Mouse (Mus musculus): ENCODE results near the gene Rbm33.

Rbm33 gene

GRCm38 (mm10) chr5:28412006-28412685 lies 95.2 kb downstream of the Rbm33 start:
- DNase-seq (ENCODE audit: low spot score) = no peak

DNA sequence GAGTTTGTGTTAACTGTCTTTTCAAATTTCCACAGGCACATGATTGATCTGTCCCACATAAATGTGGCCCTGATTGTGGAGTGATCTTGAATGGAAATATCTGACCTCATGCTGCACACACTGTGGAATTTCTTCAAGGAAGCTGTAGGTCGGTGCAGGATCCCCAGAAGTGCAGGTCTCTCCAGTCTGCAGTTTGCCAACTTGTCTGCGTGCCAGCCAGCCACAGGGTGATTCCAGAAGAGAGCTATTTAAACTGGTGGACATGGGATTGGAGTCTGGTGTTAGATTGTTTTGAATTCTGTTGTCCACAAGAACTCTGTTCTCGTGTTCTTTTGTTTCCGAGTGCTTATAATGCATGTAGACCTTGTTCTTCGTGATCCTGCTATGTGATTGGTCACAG lies 96.6 kb downstream of the Rbm33 start:
- DNase-seq (ENCODE audit: low spot score) = no peak

DNA sequence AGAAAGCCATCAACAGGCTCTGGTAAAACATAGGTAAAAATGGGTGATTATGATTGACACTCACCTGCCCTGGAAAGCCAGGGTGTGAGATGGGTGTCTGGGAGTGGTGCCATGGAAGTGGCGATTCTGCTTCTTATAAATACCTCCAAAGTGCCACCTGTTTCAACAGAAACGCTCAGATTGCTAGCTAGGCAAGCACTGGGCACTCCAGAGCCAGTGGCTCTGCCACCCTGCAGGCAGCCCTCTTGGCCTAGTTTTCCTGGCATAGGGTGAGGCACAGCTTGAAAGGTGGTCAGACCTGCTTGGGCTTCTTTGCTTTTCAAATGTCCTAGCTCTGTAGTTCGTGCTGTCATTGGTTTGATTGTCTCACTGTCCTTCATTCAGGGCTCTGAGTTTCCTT lies 97.2 kb downstream of the Rbm33 start:
- no peak for DNase-seq (ENCODE audit: low spot score)

- no peak for DNase-seq (ENCODE audit: low spot score)
These were observed 99.1 kb downstream of the Rbm33 start for GRCm38 (mm10) chr5:28416029-28416428.

DNA sequence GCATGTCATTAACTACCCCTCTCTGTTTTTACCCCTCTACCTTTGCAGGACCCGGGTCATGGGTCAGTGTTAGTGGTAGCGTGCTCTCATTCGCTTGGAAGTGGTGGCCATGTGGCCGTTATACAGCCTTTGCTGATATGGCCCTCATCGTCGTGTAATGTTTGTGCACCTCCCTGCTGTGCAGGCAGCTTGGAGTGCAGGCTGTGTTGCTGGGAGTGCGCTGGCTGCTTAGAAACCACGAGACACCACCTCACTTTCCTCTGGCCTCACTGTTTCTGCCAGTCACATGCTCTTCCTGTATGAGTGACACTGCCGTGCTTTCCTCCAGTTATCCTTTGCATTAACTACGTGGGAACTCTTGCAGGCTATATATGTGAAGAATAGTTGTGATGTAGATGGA lies 101.8 kb downstream of the Rbm33 start:
- DNase-seq (ENCODE audit: low spot score) = no peak

- DNase-seq (ENCODE audit: low spot score) = no peak
These were observed 102.8 kb downstream of the Rbm33 start for GRCm38 (mm10) chr5:28419640-28420265.

- DNase-seq (ENCODE audit: low spot score) = no peak
These were observed 106.9 kb downstream of the Rbm33 start for GRCm38 (mm10) chr5:28423781-28424180.

GRCm38 (mm10) chr5:28425926-28426325 lies 109.0 kb downstream of the Rbm33 start:
- DNase-seq (ENCODE audit: low spot score) = no peak

- DNase-seq (ENCODE audit: low spot score) = no peak
These were observed 133.4 kb downstream of the Rbm33 start for GRCm38 (mm10) chr5:28450126-28450890.

- peak; percentile 89 for DNase-seq (ENCODE audit: low spot score)
These were observed 134.2 kb downstream of the Rbm33 start for GRCm38 (mm10) chr5:28451053-28451638.

DNA sequence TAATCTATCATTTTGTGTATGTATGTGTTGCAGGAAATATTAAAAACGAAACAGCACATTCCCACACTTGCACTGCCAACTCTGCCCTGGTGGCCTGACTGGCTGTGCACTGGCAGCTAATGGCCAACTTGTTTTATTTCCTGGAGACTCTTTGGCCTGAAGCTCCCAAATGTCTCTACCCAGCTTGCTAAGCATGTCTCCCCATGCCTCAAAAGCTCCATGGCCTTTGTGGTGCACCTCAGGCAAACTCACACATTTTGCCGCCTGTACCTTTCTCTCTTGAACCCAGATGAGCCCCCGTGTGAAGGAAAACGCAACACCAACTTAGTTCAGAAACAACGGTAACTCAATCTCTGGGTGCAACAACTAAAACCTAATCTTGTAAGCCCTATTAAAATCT lies 136.2 kb downstream of the Rbm33 start:
- no peak for DNase-seq (ENCODE audit: low spot score)

DNA sequence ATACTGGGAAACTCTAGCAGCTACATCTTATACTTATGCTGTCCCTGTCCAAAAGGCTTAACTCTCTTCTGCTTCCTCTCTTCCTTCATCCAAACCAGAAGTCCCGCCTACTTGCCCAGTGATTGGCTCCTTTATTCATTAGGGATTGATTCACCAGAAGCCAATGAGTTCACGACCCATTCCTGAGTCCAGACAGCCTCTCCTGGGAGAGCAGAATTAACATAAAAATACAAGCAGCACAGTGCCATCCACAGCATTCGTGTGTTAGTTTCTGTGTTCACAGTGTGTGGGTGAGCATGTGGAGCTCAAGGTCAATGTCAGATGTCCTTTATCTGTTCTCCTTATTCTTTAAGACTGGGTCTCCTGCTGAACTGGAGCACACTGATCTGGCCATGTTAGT lies 136.6 kb downstream of the Rbm33 start:
- peak; percentile 38 for DNase-seq (ENCODE audit: low spot score)

GRCm38 (mm10) chr5:28454546-28454945 lies 137.6 kb downstream of the Rbm33 start:
- DNase-seq (ENCODE audit: low spot score) = no peak

- DNase-seq (ENCODE audit: low spot score) = no peak
These were observed 138.8 kb downstream of the Rbm33 start for GRCm38 (mm10) chr5:28455721-28456120.

DNA sequence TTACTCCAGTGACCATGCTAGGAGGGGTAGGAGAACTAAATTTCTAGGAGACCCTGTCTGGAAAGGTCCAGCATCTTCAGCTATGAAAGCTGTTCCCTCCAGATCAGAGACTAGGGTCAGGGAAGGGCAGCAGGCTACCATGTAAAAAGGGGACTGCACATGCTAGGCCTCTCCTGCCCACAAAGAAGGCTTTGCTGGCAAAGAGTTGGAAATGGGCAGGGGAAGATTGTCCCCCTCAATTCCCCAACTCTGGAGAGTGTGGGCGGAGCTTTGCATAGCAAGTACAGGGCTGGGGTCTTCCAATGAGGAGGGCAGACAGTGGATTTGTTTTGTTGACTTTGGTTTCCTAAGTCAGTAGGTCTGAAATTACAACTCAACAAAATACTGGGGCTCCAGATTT lies 139.4 kb downstream of the Rbm33 start:
- no peak for DNase-seq (ENCODE audit: low spot score)

- peak; percentile 23 for DNase-seq (ENCODE audit: low spot score)
These were observed 141.2 kb downstream of the Rbm33 start for GRCm38 (mm10) chr5:28457921-28458641.

GRCm38 (mm10) chr5:28458821-28459240 lies 141.9 kb downstream of the Rbm33 start:
- peak; percentile 50 for DNase-seq (ENCODE audit: low spot score)

DNA sequence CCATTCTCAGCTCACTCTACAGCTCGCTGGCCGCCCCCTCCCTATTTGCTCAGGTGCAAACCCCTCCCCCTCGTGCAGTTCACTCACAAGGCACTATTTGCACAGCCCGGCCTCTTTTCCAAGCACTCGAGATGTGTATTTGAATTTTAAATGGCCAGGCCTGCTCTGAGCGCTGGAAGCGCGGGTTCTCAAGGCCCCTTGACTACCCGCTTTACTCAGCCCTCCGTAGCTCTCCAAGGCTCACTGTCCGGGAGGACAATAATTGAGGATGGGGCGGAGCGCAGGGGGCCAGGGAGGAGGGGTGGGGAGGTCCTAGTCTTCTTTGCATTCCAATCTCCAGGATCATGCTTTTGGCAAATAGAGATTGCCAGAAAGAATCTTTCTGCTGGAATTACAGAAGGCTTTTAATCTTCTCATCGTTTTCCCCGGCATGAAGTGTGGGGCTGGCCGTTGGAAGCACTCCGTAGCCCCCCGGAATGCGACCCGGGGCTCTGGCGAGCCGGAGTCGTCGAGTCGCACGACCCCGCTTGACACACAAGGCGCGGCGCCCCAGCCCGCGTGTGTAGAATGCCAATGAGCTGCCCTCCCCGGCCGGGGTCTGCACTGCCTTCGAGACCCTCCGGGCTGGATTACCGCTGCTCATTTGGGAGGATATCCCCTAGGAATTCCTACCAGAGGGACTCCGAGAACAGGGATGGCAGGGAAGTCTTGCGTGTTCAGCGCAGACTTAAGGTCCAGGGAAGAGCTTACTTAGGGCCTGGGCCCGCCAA lies 142.7 kb downstream of the Rbm33 start:
- DNase-seq (ENCODE audit: low spot score) = peak; percentile 71

- DNase-seq (ENCODE audit: low spot score) = peak; percentile 45
These were observed 143.8 kb downstream of the Rbm33 start for GRCm38 (mm10) chr5:28460556-28461350.

GRCm38 (mm10) chr5:28461376-28461775 lies 144.5 kb downstream of the Rbm33 start:
- DNase-seq (ENCODE audit: low spot score) = no peak

Data from embryo, embryonic 10.5 days (tissue).